Mouse (Mus musculus) MEL-GATA-1-ER (cell line): Measurements from ENCODE around the gene Rbfox1.

ENCODE experiments used
- DNase-seq: peaks from one replicate; pipeline ENCODE4 v3.0.0-alpha.2; 2012; ENCODE audit warnings: low read depth; ENCODE audit errors: extremely low read depth

Rbfox1 gene

DNA sequence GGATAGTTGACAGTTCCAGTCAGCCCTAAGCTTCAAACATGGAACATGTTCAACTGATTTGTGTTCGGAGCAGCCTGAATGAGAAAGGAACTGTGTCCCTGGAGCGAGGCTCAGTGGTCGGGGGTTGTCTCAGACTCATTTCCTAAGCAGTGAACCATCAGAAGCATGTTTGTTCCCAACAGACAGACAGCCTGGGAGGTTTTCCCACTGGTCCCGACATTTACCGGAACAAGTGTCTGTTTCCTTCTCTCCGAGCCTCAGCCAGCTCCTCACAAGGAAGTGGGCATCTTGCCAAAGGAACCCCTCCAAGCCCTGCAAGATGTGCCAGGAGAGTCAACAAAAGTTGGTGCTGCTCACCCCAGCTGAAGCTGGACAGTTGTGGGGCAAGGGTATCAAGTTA lies 1022.4 kb downstream of the Rbfox1 start:
- DNase-seq = no peak

DNA sequence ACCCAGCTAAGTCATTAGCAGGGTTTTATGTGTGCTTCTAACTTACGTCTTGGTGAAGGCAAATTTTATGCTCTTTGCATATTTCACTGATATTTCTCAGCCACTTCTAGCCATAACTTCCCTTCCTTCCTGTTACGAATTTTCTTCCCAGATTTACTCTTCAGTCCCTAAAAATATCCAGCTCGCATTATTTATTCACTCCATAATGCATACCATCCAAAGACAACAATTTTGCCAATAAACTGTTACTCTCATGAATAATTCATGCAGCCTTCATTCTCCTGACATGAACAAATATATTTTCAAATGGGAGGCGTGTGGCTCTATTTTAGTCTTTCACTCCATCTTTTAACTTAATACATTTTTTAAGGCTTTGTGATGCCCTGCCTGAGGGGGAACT lies 1029.4 kb downstream of the Rbfox1 start:
- no peak for DNase-seq

- no peak for DNase-seq
Observed at GRCm38 (mm10) chr16:6918641-6919040, 1033.5 kb downstream of the Rbfox1 start.

DNA sequence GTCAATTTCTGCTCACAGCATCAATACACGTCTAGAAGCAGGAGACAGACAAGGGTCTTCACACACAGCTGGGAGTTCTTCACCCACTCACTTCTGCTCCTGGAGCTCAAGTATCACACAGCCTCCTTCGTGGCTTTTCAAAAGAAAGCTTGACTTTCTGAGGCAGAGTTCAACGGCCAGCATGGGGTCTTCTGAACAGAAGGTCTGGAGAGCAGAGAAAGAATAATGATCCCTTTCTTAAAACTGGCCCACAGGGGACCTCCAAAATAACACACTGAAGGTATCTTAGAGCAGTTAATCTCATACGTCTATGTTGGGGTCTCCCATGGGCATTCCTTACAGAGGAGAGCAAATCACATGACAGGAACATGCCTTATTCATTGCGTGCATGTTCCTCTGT lies 1034.5 kb downstream of the Rbfox1 start:
- DNase-seq = no peak

- DNase-seq = no peak
Observed at GRCm38 (mm10) chr16:6927661-6928060, 1042.5 kb downstream of the Rbfox1 start.

DNA sequence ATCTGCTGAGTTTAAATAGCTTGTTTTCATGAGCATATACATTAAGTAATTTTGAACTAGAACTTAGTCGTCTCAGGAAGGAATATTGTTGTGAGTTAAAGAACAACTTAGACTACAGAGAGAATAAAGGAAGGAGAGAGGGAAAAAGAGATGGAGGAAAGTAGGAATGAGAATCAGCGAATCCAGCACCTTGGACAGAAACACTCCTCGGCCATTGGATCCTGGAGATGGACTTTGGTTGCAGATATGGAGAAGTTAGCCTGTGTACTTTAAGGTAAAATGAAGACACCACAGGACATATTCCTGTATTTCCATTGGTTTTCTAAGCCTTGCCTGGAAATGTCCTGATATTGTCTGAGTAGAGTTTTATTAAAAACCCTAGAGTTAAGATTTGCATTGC lies 1045.6 kb downstream of the Rbfox1 start:
- DNase-seq = no peak

- DNase-seq = no peak
Observed at GRCm38 (mm10) chr16:6946151-6946550, 1061.0 kb downstream of the Rbfox1 start.

GRCm38 (mm10) chr16:6949666-6950065 lies 1064.5 kb downstream of the Rbfox1 start:
- no peak for DNase-seq

GRCm38 (mm10) chr16:6955102-6955675 lies 1070.0 kb downstream of the Rbfox1 start:
- no peak for DNase-seq

- no peak for DNase-seq
Observed at GRCm38 (mm10) chr16:6961931-6962379, 1076.8 kb downstream of the Rbfox1 start.

DNA sequence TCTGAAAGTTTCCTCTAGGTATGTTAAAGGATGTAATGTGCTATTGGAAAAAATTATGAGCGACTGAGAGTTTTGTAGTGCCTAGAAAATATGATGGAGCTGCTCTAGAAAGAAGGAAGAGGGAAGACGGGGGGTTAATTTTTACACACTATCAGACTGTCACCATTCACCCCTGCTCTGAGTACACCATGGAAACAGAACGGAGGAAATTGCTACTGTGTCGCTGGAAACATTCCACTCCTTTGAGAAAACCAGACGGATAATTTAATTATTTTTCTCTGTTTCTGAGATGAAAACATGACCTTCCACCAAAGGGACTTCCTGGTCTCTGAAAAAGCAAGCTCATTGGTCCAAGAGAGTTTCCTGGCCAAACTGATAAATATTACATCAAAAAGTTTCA lies 1077.4 kb downstream of the Rbfox1 start:
- no peak for DNase-seq

GRCm38 (mm10) chr16:6963533-6963932 lies 1078.4 kb downstream of the Rbfox1 start:
- no peak for DNase-seq

DNA sequence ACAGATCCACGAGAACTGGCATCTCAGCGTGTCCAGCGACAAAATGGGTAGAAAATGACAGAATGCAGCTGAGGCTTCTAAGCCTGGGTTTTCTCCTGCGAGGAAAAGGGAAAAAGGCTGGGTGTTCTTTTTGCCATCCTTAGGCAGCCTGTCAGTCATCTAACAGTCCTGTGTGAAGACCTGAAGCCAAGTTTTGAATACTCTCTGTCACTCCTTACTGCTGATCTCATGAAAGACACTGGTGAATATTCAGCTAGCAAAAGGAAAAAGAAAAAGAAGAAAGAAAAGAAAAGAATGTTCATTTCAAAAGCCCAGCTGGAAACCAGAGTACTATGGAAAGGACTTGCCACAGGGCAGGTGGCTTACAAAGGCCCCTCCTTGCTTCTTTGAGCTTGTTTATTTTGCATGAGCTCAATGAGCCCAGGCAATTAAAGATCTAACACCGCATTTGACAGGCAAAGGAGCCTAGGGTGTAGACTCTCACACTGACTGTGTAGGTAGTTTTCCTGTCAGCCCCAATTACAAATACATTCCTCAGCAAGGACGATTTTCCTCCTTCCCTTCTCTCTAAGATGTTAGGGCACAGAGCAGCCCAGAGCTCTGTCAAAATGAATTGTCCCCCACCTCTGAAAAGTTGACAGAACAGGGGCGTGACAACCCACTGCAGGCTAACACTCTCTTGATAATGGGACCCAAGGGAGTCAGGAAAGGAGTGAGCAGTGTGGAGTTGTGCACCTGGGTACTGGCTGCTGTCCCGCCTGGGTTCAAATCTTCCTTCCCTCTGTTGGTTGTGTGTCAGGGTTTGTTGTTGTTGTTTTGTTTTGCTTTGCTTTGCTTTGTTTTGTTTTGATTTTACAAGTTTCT lies 1079.8 kb downstream of the Rbfox1 start:
- DNase-seq = no peak

- DNase-seq = no peak
Observed at GRCm38 (mm10) chr16:6969986-6970385, 1084.8 kb downstream of the Rbfox1 start.

- no peak for DNase-seq
Observed at GRCm38 (mm10) chr16:6976341-6976740, 1091.2 kb downstream of the Rbfox1 start.

DNA sequence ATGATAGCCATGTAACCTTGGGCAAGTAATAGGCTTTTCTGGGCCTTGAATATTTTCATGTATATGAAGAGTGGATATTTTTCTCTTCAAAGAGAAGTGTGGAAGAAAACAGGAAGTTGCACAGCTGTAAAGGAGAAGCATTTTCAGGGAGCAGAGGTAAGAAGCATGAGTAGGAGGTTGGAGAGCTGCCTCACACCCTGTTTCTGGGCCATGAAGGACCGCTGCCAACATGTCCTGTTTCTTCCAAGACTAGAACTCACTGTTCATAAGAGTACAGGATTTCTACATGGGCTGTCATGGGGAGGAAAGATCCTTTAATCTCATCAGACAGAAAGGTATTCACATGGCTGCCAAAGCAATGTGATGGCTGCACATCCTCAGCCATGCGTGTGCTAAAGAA lies 1098.8 kb downstream of the Rbfox1 start:
- no peak for DNase-seq

DNA sequence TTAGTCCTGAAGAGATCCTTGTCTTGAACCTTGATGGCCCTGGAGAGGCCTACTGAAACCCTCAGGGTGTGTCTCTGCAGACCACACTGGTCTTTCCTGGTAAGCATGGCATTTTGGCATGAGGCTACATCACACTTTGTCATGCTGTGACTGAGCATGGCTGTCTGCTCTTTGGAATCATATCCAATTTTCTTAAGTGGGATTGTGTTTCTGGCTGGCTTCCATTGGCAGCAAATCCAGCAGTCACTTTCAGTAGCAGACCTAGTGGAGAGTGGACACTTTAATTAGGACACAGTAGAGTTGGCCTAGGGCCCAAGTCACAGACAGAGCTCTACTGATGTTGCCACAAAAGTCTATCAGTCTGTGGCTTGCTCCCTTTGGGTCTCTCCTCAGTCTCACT lies 1100.9 kb downstream of the Rbfox1 start:
- no peak for DNase-seq

DNA sequence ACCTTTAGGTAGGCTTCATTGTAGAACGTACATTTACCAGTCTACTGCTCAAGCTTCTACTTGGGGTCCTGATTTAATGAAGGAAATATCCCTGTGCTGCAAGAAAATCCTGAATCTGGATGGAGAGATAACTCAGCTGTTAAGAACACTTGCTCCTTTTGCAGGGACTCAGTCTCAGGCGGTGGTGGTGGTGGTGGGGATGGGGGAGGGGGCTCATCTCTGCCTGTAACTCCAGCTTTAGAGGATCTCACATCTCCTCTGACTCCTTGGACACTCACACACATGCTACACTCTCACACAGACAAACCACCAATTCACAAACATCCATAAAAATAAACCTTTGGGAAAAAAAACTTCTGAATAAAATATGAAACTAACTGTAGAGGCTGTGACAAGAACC lies 1101.3 kb downstream of the Rbfox1 start:
- DNase-seq = no peak

DNA sequence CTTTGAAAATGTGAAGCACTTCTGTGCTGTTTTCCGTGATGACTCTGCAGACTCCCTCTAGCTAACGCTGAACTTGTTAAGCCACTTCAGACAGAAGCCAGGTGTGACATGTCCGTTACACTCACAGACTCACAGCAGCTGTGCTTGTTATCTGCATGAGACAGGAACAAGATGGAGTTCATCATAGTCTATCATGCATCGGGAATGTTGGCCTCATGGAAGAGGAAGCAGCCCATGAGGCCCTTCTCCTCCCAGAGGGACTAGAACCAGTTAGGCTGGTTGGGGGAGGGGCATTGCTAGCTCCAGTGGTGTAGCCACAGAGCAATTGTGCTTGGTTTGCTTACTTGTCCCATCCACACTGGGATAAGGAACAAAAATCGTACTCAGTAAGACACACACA lies 1107.1 kb downstream of the Rbfox1 start:
- DNase-seq = no peak

GRCm38 (mm10) chr16:6993180-6993579 lies 1108.0 kb downstream of the Rbfox1 start:
- no peak for DNase-seq

DNA sequence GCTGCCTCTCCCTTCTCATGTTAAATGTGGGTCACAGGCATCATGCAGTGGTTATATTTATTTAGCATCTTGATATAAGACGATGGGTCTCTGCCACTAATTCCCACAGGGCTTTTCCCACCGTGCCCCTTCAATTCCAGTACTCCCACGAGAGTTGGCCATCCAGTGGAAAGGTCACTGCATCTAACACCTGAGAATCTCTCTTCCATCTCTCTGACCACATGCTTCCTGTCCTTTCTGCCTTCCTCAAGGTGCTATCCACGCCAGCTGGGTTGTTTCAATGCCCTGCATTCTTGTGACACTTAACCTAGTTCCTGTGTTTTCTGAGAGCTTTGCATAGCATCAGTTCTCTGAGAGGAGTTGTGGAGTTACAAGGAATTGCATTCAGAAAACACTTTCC lies 1112.0 kb downstream of the Rbfox1 start:
- DNase-seq = no peak

DNA sequence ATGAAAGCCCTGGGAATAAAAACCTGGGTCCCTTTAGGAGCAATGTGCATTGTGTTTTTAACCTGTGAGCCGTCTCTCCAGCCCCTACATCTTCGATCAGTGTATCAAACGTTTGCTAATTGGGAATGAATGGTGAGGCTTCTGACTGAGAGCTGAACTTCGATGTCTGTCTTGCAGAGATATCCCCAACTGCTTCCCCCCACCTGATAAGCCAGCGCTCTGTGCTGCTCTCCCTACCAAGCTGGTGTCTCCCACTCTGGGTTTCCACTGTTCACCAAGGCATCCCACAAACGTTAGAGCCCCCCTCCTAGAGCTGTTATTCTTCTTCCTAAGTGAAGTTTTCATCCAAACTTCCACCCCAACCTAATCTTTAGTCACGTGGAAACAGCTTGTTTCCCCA lies 1112.7 kb downstream of the Rbfox1 start:
- DNase-seq = no peak

GRCm38 (mm10) chr16:7004565-7004964 lies 1119.4 kb downstream of the Rbfox1 start:
- no peak for DNase-seq
